Mouse (Mus musculus) spleen, embryonic (tissue): ENCODE data around the gene Poc1b.

Source experiments
- CTCF ChIA-PET: fragments of 350-600 bp; sonication (Branson Sonifier 250); formaldehyde crosslinking; loops from one replicate; lab custom pipeline; 2022; lab: Charles Lee

Poc1b gene

DNA sequence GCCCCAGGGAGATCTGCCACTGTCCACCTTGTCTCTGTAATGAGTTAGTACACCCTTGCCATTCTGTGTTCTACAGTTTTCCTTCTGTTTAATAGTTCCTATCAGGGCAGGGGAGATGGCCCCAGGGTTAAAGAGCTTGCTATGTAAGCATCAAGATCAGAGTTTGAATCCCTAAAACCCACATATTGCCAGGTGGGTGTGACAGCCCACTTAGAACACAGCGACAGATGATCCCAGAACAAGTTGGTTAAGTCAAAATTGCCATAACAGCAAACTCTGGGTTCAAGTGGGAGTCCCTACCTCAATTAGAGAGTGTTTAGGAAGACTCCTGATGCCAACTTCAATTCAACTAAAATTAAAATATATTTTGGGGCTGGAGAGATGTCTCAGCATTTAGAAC is 81.3 kb downstream of the Poc1b start:
- CTCF ChIA-PET: no interaction called here

DNA sequence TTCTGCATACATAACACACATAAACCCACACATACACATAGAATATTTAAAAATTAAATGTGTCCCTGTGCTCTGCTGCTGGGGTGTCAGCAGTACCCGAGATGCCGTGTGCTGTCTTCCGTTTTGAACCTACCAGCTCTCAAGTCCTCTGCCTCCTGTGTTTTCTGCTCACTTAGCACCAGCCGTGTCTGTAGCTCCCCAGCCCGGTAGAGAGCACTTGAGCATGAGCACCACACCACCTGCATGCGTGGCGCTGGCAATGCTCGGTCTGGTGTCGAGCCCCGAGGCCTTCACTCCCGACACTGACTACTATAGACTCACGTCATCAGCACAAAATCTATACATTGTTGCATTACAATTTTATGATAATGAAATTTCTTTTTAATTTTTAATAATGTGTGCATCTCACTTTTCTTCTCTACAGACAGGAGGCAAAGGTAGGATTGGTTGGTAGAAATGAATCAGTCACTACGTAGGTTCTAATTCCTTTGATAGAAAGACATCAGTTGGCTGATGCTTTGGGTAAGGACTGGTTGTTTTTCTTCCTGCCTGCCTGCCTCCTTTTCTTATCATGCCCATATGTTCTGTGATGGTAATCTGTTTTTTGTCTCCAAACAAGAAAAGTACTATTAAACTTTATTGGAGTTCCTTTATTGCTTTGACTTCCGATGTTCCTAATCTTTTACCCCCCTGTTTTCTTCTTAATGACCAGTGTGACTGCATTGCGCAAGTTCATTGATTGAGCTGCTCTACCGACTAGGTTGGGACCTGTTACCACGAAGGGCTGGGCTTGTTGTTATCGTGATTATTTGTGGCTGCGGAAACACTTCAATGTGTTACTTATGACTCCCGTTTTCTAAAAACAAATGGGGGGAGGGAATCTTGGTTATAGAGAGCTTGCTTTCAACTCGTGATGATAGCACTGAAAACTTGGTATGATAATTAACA is 82.1 kb downstream of the Poc1b start:
- CTCF ChIA-PET: no interaction called here

DNA sequence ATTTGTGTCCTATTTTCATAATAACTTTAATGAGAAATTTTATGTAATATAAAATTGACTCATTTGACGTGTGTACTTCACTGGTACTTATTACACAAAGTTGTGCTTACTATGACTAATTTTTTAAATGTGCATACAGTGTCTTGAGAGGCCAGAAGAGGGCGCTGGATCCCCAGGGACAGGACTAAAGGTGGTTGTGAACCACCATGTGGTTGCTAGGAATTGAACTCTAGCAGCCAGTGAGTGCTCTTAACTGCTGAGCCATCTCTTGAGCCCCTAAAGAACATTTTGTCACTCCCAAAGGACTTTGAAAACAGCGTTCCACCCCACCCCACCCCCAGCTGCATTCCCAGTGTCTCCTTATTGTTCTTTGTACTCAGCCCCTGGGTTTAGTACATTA is 84.0 kb downstream of the Poc1b start:
- CTCF ChIA-PET: interaction anchor here (1.1 kb wide), 1 partner anchor 385 kb away, joined by 3 read pairs; no protein-coding TSS in a partner anchor

DNA sequence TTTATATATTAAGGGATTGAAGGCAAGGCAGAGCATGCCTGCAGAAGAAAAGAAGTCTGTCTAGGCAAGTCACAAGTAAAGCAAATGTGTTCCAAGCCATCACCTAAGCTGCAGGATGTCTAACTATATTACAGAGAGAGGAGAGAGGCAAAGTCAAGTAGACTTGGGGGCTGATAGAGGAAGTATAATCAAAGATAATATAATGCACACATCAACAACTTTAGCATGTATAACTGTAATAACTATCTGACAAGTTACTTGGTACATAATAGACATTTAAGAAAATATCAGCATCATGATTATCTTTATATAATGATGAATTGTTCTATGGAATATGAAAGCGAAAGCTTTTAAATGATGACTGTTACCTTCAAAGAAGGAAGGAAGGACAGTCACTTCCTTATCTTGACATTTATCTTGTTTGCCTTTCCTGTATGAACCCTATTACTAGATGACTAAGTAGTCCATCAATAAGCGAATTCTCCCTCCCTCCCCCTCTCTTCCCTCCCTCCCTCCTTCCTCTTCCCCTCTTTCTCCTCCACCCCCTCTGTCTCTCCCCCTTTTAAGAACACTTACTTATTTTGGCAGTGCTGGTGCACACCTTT is 87.7 kb downstream of the Poc1b start:
- CTCF ChIA-PET: no interaction called here

DNA sequence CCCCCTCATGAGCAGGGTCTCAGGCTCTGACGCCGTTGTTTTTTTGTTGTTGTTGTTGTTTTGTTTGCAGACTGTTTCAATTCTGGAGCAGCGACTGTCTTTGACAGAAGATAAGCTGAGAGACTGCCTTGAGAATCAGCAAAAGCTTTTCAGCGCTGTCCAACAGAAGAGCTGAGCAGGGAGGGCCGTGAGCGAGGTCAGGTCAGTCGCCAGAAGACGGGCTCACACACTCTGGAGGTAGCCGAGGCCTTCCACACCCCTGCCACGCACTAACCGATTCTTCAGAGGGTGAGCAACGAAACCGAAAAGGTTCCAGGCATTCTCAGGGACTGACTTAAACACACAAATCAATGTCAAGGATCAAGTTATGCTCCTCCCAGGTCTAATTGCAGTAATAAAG is 89.7 kb downstream of the Poc1b start:
- CTCF ChIA-PET: no interaction called here

DNA sequence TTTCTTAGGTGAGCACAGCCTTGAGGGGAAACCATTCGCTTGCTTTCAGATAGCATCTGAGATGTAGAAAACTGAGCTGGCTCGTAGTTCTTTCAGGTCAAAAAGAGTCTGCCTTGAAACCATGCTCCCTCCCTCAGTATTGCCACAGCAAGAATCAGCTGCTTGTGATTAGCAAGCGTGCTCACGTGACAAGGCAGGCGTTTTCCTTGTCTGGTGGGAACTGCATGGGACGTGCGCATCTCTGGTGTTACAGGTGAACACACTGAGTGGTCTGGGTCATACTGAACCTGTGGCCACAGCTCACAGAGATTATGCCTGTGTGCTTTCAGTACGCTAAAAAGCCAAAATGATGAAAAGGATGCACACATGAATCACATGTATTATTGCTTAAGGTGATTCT is 90.3 kb downstream of the Poc1b start:
- CTCF ChIA-PET: interaction anchor here (0.6 kb wide), 1 partner anchor 342 kb away, joined by 8 read pairs; no protein-coding TSS in a partner anchor

DNA sequence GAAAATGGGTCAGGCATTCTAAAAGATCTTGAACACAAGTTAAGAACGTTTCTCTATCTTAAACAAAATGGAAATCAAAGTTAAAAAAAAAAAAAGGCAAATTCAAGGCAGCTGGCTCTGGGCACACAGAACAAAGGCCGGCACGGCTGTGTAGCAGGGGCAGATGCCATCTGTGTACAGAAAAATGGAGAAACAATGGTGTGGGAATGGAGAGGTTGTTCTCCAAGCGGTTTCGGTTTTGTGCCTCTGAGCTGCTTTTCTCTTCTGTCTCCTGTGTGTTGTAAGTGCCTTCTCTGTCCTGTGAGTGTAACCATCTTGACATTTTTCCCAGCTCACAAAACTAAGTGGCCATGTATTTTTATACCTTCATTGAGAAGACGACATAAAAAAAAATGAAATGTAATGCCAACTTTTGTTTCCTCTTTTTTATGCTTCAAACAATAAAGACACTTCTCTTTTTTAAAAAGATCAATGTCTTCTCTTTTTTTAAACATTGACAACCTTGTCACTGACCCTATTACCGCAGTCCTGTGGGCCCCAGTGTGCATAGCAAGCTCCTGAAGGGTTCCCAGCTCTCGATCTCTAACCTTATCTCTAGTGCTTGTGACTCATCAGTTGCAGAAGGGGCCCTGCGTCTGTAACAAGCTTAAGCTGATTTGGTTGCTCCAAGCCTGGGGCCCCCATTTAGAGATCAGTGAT is 90.9 kb downstream of the Poc1b start:
- CTCF ChIA-PET: interaction anchor here (0.6 kb wide), 1 partner anchor 343 kb away, joined by 8 read pairs; no protein-coding TSS in a partner anchor

DNA sequence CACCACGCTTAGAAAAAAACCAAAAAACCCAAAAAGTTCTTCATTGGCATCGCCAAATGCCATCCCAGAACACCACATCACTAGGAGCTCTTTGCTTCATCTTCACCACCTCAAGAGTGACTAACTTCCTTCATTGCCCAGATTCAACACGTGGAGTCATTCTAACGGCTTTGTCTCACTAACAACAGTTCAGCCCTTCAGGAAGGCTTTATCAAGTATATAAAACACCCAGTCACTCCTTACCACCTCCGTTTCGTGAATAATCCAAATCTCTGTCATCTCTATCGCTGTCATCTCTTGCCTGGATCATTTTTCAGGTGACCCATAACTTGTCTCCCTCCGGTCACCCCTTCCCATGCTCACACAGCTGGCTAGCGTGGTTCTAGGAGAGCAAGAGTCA is 92.1 kb downstream of the Poc1b start:
- CTCF ChIA-PET: no interaction called here

DNA sequence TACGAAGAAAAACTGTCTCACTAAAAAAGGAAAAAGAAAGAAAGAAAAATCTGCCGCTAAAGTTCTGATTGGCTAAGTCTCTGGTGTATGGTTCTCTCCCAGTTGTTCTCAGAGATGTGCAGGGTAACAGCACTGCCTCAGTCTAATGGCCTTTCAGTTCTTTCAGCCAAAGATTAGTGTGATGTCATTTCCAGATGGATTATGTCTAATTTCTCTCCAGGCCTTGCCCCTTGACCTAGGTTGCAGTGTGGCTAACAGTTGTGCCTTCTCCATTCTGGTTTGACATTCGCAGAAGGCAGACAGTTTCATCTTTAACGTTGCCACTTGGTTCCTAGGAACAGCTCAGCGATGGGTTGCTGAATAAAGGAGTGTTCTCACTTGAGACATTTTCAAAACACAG is 94.1 kb downstream of the Poc1b start:
- CTCF ChIA-PET: no interaction called here

DNA sequence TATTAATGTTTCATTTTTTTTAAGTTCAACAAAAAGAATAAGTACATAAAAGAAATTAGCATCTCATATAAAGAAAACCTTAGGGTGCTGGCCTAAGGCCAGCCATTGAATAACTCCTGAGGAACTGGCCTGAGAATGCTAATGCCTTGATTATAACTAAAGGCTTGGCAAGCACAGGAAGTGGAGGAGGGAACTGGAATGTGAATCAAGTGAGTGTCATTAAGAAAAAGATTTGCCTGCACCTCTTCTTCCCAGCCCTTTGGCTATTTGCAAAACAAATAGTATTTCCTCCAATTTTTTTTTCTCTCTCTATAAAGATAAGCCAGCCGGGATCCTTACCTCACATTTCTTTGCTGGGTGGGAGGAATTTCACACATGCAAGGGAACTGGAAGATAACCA is 95.0 kb downstream of the Poc1b start:
- CTCF ChIA-PET: no interaction called here

DNA sequence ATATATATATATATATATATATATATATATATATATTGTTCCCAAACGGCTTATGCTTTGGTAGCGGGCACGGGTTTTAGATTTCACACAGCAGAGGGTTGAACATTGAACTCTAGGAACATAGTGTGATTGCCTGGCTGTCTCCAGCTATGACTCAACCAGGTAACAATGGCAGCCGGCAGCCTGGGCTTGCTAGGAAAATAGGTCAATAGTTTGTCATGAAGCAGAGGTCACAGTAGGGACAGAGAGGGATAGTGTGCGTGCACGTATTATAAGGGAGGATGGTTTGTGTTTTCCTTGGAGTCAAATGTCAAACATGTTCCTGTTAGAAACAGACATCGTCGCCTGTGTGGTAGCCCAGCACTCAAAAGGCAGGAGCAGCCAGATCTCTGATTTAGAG is 95.5 kb downstream of the Poc1b start:
- CTCF ChIA-PET: no interaction called here

DNA sequence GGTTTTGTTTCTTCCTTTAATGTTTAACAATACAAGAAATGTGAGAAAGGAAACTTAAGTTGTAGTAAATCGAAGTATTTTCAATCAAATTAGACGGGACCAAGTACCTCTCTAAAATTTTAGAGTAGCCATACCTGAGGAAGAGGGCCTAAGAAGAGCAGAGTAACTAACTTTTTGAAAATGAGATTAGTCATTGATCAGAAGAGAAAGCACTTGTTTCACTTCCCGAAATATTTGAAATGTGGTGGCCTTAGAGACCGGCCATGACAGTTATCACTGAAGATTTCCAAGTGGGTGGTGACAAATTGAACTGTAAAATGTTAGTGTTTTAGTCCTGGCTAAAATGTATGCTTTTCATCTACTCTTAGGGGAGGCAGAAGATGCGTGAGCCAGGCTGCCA is 96.3 kb downstream of the Poc1b start:
- CTCF ChIA-PET: no interaction called here

DNA sequence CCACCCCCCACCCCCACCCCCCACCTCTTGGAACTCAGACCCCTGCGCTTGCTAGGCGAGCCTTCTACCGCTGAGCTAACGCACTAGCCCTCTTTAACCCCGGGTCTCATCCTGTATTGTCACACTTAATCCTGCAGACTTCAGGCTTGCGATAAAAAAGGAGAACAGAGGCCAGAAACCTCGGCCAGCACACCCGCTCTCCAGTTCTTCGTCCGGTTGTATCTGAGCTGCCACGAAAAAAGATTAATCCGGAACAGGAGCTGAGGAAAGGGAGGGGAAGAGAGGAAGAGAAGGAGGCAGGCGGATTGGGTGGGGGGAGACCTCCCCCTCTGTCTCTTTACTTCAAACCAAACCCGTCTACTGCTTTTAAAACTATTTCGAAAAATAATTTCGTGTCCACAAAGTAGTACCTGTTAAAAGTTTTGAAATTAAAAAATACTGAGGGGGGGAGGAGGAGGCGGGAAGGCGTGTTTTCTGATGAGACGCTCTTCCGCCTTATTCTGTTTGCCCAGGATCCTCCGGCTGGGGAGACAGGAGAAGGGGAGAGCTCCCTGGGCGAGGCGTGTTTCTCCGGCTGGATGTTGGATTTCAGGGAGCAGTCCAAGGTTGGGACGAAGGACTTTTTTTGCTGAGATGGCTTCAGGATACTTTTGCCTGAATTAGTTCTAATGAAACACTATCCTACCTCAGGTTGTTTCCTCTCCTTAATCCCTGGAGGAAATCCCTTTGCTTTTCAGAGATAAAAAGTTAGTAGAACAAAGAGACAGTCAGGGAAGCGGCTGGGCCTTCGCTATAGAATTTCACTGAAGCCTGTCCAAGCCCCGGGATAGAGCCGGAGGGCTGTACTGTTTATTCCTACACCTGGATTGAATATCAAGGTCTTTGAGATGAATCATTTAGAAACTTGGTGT is 97.0 kb downstream of the Poc1b start:
- CTCF ChIA-PET: no interaction called here

DNA sequence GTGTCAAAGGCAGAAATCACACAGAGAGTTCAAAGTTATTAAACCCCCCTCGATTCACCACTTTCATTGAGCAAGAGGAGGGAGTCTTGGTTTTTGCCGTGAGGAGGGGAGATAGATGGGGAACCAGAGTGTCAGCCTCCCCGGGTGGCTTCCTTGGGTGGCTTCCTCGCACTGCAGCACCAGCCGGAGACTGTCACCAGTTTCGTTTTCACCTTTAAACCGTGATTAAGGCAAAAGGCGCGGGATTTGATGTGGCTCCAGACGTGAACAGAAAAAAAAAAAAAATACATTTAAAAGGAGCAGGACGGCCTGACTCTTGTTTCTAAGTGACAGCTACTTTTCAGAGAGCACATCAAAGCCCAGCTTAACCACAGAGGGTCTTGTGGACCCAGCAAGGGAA is 97.7 kb downstream of the Poc1b start:
- CTCF ChIA-PET: interaction anchor here (0.6 kb wide), 1 partner anchor 1192 kb away, joined by 3 read pairs; no protein-coding TSS in a partner anchor

DNA sequence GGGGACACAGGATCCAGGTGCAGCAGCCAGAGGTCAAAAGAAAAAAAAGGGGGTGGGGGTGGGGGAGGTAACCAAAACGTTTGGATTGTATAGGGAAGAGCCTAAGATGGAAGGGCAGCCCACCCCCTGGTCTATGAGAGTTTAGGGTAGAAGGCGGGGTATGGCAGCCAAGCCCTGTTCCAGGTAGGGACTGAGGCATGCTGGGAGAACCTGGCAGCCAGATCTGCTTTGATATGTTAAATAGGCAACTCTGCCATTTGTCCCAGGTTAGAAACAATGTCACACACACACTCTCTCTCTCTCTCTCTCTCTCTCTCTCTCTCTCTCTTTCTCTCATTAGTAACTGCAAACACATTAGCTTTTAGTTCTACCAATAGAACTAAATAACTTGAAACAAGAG is 100.3 kb downstream of the Poc1b start:
- CTCF ChIA-PET: no interaction called here

DNA sequence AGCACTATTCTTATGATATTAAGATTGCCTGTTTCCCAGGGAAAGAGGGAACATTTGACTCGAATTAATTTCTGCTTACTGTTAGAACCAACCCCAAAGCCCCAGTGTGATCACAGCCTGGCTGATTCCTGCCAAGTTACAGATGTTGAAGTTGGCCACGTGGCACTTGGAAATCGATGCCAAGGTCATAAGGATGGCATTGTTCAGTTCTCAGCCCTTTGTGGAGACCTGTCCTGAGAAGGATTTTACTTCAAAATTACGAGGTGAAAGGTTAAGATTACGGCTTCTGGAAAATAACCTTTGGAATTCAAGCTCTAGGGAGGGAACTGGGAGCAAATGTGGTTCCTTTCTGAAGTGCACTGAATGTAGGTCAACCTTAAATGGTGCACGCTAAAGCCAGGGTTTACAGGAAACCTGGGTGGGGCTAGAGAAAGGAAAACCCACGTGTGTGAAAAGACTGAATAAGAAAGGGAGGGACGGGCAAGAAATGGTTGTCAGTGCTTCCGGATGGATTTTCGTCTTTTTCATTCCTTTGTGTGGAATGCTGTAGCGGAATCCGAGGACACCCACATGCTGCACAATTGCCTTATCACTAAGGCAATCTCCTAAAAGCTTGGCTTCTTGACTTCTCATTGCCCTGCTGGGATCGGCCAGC is 102.4 kb downstream of the Poc1b start:
- CTCF ChIA-PET: no interaction called here

DNA sequence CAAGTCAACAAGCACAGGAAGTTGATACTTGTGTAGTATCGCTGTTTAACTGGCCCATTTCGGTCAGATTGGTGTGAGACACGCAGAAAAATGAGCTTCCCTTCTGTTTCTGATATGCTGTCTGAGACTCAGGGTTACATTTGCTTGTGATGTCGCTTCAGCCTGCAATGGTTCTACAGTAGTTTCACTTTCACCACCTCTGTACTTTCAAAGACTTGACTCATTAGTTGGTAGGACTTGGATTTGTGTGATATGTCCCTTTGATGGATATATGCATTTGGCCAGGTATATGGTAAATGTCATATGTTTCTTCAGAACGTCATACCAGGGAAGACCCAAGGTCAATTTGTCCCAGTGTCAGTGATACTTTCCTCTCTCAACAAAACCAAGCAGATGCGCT is 104.2 kb downstream of the Poc1b start:
- CTCF ChIA-PET: no interaction called here

DNA sequence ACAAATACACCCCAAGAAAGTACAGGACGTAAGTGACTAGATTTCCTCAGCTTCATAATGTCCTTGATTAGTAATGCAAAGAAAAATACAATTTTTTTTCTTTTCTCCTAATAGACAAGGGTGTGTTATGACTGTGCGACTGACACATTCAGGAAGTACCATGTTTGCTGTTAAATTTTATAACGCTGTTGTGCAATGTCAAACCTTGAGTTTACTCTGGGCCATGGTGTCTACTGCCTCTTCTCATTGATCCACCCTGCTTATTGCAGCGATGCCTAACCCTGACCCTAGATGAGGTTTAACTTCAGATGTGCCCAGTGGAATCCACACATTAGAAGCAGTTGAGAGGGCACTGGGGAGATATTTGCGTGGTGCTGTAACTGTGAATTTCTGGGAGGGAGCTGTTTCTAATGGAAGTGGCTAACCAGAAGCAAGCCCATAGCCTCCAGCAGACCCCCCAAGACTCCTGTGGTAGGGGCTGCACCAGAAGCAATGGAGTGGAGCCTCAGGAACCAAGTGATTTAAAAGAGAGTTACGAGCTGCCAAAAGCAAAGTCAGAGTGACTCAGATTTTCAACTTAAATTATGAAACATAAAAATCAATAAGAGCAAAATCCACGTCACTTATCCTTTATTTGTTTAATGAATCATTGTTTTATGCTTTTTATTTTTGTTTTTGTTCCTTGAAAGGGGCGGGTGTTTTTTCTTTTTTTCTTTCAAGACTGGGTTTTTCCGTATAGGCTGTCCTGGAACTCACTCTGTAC is 104.8 kb downstream of the Poc1b start:
- CTCF ChIA-PET: no interaction called here

DNA sequence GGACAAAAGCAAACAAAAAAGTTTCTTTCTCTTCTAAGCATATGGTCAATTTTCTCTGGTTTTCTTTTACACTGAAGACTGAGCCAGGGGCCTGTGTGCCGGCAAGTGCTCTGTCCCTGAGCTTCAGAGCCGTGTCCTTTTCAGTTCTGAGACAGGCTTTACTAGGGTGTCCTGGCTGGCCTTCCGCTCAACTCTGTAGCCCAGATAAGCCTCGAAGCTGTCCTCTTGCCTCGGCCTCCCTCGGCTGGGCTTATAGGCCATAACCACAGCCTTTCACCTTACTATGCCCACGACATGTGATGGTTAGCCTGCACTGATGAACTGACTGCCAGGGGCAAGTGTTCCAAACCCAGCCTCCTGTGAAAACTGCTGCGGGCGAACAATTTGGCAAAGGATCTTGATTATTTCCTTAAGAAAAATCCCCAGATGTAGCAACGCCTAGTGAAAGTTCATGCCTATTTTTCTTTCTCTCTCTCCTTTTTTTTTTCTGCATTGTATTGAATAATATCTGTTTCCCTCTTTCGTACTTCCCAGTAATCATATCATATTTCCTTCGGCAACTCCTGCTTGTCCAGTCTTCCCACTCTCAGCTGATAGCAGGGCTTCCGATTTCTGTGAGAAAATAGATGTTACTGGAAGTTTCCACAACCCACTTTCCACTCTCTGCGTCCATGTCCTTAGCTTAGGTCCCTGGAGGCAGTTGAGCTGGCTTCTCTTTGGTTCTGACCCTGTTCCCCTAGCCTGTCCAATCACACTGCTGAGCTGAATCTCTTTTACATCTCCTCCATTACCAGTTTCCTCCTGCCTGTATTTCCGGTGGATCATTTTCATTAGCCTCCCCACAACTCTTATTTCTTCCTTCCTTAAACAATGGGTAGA is 107.8 kb downstream of the Poc1b start:
- CTCF ChIA-PET: no interaction called here
